Mouse (Mus musculus): Measurements from ENCODE around the gene Dolpp1.

Gene Dolpp1

DNA sequence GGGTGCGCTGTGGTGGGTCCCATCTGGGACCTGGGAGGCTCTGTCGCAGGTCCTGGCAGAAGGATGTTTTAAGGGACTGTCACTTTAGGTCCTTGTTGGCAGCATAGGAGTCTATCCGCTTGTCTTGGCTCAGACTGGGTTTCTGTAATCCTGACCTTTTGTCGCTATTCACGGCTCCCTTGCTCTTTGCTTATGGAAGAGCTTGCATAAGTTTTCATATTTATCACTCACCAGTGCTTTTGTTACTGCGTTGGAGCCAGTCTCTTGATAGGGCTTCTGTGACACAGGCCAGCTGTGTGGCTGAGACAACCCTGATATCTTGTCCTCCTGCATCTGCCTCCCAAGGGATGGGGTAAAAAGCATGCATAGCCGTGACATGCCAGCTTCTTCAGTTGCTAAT, 12.7 kb upstream of the Dolpp1 start:
- DNase-seq = no peak

DNA sequence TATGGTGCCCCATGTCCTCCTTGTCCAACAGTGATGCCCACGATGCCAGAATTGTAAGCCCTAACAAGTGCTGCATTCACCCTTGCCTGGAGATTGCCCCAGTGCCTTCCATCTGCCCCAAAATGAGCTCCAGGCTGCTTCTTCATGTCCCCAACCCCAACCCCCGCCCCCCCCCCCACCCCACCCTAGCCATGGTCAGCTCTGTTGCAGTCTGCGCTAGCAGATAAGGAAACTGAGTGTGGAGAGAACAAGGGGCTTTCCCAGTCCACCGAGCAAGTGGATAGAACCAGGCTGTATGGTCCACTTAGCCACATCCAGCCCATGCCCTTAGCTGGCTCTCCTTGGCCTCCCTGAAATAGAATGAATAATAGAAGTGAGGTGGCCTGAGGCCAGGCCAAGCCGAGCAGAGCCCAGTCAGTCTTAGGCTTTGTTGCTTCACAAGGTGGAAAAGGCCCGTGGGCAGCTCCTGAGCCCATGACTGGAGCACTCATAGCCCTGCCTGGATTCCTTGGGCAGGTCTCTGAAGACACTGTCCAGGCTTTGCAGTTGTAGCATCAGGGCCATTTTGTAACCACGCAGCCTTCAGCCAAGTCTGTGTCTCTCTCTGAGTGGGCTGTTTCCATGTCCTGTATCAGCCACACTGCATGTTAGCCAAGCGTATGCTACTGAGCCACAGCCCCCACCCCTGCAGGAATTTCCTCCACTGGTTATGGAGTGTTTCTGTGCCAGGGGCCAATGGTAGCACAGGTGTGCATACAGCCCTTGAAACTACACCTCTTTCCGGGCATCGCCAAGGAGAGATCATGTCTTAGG, 11.3 kb upstream of the Dolpp1 start:
- no peak for DNase-seq

DNA sequence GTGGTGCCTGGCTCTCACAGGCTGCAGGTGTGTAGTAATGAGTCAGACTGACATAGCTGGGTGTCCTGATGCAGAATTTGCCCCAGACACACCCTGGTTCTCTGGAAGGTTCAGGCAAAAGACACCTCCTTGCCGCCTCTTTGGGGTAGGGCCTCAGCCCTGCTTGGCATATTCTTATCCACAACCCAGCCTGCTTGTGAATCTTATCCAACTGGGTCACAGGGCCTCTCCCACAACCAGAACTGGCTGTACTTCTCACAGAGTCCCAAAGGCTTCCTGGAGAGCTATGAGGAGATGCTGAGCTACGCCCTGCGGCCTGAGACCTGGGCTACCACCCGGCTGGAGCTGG, 10.7 kb upstream of the Dolpp1 start:
- DNase-seq = no peak

DNA sequence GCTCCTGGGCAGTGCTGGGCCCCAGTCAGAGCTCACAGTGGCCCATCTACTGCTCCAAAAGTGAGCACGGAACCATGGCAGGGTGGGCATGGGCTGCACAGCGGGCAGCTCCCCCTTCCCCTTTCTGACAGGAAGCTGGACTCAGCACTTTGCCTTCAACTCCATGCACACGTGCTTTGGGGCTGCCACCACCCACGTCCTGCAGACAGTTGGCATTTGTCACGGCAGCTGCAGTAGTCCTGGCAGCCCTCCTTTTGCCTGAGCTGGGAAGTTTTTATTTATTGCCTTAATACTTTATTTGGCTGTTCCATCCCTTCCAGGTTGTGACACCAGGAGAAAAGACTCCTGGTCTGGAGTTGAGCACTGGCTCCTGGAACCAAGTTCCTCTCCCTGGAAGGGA, 7.2 kb upstream of the Dolpp1 start:
- no peak for DNase-seq

DNA sequence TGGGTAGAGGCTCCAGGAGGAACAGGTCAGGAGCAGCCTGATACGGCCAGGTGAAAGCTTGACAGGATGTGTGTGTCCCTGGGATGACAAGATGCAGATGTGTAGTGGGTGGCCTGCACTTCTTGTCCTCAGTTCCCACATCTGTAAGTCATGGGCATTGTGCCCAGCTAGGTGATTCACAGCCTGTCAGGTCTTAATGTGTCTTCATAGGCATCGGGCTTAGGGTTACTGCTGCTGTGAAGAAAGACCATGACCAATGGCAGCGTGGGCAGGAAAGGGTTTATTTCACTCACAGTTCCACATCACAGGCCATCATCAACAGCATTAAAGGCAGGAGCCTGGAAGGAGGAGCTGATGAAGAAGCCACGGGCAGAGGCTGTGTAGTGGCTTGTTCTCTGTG, 6.5 kb upstream of the Dolpp1 start:
- DNase-seq = no peak

DNA sequence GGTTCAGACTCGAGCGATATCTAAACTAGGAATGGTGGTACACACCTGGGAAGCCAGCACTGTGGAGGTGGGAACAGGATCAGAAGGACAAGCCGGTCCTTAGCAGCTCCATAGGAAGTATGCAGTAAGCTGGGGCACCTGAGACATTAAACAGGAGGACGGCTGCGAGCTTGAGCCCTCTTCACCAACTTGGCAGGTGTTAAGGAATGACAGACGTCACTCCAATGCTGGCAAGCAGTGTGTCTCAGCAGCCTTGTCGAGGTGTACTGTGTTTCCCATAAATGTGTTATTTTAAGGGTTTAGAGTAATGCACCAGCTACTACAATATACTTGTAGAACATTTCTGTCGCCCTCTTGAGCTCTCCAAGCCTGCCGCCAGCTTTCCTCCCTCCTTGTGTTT, 5.1 kb upstream of the Dolpp1 start:
- DNase-seq = no peak

DNA sequence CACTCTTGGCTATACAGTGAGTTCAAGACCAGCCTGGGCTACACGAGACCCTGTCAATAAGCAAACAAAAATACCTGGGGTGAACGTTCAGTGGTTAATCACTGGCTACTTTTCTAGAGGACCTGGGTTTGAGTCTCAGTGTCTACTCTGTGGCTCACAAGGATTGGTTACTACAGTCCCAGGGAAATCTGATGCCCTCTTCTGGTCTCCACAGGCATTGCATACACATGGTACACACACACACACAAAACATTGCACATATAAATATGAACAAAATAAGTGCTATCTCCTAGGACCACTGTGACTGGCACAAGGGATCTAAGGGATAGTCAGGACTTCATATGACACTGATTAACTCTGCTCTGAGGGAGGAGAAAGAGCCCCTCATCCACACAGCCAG, 3.1 kb upstream of the Dolpp1 start:
- no peak for DNase-seq

DNA sequence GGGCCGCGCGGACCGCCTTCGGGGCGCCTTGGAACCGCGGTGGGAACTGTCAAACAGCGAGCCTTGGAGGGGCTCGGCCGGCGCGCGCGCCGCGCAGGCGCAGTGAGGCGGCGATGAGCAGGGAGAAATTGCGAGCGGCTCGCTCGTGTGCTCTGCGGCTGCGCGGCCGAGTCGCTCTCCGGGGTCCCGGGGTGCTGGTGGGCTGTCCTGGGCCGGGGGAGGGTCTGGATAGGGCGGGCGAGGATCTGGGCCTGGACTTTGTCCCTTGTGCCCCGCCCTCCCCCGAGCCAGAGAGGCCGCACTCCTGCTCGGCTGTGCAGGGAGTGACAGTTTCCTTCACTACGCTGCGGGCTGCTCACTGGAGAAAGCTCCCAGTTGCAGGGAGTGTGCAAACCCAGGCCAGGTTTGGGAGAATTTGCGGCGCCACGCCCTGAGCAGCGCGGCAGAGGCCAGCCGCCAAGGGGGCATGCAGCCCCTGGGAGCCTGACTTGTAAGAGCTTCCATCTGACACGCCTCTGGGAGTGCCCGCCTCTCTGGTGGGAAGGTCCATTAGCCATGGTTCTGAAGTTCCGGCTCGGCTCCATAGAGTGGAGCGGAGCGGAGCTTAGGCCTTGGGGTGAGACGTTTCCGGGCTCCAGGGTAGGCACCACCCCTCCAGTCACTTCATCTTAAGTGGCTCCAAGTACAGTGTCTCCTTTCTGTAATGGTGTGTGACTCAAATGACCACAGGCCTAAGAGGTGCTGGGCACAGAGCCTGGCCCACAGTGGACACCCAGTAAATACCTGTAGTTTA, 719 bp downstream of the Dolpp1 start:
- DNase-seq = peak; percentile 87

DNA sequence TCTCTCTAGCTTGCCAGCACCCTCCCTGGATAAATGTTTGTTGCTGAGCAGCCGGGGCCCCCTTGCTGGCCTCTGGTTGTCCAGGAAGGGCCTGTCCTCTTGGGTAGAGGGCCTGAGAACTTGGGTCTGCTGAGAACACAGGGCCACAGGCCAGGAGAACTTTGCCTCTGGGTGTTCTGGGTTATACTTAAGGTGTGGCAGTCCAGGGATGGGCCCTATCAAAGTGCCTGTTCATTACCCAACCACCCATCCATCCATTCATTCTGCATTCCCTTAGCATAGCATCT, 1.3 kb downstream of the Dolpp1 start:
- no peak for DNase-seq

DNA sequence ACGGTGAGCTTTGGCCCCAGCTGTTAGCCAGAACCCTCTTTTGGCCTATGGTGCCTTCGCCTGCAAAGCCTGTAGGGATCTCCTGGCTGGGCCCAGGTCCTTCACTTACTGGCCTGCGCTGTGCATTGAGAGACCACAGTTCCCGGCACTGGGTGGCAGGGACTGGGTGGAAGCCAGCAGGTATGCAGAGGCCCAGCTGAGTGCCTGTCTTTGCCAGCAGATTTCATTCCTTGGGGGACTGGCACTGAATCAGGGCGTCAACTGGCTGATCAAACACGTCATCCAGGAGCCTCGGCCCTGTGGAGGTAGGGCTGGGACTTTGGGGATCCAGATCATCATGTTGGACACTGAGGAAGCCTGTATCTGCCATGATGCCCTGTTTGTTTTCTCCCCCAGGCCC, 3.7 kb downstream of the Dolpp1 start:
- no peak for DNase-seq

DNA sequence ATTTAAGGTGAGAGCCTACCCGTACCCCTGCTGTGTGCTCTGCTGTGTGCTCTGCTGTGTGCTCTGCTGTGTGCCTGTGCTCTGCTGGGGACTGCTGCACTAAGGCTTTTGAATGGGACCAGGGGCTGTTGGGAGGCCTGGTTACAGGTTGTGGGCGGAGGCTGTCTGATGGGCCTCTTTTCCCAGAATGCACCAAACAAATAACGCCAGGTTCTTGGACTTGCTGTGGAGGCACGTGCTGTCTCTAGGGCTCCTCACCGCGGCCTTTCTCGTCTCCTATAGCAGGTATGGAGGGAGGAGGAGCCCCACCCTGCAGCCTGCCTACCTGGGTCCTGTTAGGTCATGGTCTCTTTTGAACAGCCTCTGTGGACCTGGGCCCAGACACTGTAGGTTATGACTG, 4.2 kb downstream of the Dolpp1 start:
- DNase-seq = no peak

DNA sequence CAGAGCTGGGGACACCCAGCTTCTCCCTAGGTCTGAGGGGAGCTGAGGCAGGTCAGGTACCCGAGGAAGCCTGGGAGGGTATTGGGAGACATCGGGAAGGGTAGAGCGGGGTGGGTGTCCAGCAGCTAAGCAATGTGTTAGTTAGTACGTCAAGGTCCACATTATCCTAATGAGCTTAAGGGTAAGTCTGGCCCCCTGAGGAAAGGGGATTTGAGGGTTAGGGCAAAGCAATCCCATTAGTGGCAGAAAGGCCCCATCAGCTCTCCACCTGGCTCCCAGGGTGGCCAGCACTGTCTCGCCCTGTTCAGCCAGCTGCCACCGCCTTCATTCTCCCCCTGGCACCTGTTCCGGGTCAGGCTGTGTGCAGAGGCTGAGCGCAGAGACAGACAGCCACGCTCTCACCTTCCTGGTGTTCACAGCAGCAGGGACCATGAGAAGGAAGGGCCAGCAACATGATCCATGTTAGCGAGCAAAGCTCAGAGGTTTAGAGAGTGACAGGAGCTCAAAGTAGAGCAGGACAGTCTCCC, 6.0 kb downstream of the Dolpp1 start:
- no peak for DNase-seq

DNA sequence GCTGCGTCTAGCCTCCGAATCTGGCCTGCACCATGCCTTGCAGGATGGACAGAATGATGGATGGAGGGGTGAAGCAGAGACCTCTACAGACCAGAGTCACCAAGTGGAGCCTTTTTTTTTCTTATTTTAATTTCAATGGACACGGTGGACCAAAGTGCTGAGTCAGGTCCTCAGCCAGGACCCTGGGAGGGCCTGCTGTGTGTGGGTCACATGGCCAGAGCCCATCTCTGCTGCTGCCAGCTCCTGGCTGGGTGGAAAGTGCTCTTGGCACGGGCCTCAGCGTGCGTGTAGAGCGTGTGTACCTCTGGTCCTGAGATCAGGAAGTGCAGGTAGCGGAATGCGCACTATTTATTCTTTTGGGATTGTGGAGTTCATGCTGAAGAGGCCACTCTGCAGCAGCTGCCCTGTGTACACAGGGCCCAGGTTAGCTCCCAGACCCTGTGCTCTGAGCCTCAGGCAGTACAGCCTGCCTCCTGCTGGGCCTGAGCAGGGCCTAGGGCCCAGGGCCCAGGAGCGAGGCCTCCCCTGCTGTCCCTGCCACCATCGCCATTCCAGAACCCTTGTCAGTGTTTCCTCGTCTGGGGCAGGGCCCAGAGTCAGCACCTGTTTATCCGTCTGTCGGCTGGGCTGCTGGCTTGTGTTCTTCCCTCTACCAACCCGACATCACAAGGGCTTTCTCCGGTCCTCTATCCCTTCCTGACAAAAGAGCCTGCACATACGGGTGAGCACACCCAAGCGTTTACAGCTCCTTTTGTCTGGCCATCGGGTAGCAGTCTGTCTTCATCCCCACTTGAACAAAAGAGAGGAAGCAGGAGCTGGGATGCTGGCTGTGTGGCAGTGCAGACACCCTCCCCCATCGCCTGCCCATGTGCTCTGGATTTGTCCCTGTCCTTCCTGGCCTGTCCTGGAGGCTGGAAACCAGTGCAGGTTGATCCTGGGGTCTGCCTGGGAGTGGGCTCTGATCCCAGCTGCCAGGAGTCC, 7.4 kb downstream of the Dolpp1 start:
- no peak for DNase-seq

DNA sequence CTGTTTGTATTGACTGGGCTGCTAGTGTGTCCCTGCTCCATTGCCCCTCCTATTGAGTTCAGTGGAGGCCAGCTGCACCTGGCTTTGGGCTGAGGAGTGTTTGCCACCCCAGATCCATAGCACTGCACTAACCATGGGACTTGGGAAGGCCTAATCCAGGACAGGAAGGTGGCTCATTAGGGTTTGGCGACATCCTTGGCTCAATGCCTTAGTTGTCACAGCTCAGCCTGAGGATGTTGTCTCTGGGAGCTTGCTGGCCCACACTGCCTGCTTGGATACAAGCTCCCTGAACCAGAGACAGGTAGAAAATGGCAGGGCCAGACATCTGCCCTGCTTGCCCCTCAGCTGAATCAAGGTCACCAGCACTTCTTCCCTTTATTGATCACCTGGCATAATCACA, 9.5 kb downstream of the Dolpp1 start:
- no peak for DNase-seq

DNA sequence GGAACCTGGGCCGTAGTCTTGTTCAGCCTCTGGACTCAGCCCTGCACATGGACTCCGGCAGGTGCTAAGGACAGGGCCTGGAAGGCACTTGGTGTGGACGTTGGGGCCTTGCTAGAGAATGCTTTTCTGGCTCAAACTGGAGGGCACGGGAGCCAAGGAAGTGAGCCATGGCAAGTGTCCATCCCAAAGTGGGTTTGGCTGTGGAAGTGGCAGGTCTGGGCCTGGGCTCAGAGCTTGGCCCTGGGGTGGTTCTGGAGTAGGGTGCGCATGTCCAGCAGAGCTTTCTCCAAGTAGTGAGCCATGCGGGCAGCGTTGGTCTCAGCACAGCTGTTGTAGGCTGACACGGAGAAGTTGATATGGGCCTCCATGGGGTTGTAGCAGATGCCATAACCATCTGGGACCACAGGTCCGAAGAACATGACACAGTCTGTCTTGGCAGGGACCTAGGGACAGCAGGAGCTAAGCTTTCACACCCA, 10.3 kb downstream of the Dolpp1 start:
- DNase-seq = no peak

DNA sequence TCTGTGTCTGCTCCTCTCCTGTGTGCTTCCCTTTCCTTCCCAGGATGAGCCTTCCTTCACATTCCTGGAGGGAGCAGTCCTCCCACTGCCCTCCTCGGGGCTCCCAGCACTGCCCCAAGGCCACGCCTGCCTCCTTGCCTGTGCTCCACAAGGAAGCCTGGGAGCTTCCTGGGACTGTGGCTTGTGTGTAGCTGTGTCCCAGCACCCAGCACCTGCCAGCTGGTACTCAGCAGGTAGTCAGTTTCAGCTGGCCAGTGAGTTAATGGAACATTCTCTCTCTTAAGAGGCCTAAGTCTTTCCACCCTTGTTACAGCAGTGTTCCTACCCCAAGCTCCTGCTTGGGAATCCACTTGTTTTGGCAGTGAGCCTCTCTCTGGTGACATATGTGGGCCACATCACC, 10.8 kb downstream of the Dolpp1 start:
- no peak for DNase-seq

DNA sequence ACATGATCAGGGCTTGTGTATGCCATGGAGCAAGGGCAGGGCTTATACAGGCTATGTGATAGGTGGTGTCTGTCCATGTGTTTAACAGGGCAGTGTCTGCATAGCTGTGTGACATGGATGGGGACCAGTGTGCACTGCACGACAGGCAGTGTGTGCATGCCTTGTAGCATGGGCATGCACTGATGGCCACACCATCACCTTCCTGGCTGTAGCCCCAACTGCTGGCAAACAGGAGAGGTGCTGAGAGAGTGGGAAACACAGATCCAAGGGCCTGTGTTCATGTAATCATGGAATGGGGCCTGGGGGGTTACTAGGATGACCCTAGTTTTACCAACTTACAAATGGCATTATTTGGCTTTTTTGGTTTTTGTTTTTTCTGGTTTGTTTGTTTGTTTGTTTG, 11.8 kb downstream of the Dolpp1 start:
- DNase-seq = no peak

DNA sequence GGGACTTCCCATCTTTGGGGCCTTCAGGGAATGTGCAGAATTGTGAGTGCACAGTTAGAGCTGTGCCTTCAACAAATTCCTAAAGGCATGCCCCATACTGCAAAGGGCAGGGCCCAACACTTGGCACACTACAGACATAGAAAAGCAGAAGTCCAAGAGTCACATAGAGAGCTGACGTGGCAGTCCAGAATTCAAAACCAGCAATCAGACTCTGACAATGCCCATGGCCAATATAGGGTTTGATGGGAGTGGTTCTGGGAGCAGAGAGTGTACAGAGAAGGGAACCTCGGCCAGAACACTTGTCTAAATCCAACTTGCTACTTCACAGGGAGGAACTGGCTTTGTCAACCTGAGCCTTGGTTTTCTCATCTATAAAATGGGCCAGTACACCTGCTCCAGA, 15.2 kb downstream of the Dolpp1 start:
- DNase-seq = no peak

DNA sequence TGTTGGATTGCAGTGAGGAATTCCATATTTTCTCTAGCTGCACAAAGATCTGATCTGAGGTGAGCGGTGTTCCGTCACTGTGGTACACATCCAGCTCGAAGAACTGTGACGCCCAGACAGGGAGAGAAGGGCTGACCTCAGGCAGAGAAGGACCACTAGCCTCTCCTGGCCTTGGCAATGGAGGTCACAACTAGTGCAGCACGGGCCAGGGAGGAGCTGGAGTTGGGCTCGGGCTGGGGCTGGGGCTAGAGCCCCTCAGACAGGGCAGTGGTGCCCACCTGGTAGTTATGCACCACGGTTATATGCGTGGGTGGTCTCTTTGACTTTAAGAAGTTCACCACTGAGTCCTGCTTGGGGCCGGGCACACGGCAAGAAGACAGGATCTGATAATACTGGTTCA, 15.7 kb downstream of the Dolpp1 start:
- DNase-seq = no peak

DNA sequence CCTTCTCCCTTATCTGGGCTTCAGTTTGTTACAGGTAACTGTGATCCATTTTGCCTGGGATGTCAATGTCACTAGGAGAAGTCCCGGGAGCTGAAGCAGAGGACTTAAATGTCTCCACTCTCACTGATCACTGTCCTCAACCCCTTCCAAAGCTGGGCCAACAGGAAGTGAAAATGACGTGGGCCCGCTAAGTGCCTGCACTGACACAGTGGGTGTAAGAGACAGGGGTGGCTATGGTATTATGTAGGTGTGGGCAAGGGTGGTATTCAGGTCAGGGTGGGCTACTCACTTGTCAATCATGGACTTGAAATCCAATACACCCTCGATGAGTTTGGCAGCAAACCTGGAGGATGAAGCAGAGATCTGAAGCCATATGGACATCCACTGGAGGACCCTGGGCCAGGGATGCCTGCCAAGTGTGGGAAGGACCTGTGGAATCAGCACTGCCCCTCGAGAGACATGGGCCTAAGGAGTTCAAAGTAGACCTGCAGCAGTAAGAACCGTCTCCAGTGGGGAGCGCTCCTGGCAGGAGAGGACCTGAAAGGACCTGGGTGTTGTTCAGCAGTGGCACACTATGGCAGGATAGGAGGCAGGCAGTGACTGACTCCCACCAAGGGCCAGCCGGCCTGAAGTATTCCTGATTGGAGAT, 16.5 kb downstream of the Dolpp1 start:
- no peak for DNase-seq

DNA sequence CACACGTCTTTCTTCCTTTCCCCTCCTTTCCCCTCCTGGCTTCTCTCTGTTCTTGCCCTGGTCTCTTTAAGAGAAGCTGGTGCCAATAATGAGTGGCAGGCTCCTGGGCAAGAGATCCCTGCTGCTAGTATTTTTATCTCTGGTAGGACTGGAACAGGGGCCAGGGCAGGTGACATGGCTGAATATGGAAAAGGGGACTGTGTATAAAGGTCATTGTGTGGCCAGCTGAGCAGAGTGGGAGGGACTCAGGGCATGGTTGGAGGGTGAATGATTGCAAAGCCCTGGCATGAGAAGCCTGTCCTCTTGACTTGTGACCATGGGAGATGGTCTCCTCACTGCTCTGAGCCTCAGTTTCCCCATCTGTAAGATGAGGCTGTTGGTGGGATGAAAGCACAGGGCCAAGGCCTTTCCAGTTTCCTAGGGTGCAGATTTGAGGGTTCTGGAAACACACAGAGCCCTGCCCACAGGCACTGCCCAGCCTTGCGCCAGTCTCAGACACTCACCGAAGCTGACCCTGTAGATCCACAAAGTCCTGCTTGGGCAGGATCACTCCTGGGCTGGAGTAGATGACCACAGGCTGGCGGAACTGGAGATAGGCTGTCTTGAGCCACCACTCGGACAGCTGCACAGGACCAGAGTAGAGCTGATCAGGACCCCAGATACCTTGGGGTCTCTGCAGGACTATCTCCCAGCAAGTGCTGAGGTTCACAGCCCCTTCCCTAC, 17.6 kb downstream of the Dolpp1 start:
- DNase-seq = no peak

Measured in thymus, postnatal 14 days (tissue).